Mouse (Mus musculus) c-Kit-positive CD71-positive TER-119-positive erythroid progenitor cells, embryonic 14.5 days (primary cell): Measurements from ENCODE around the gene Crlf2.
A peak's percentile ranks its signal among the peaks of the same experiment; 100 is the strongest.

Experiments used
- DNase-seq: peaks from one replicate; pipeline ENCODE4 v3.0.0-alpha.2; 2013; ENCODE audit warnings: low spot score

Gene Crlf2

GRCm38 (mm10) chr5:109558404-109559160 is at the start of gene Crlf2:
TSS of gene Crlf2 (minus strand) at chr5:109558993.
- peak; percentile 85 for DNase-seq

DNA sequence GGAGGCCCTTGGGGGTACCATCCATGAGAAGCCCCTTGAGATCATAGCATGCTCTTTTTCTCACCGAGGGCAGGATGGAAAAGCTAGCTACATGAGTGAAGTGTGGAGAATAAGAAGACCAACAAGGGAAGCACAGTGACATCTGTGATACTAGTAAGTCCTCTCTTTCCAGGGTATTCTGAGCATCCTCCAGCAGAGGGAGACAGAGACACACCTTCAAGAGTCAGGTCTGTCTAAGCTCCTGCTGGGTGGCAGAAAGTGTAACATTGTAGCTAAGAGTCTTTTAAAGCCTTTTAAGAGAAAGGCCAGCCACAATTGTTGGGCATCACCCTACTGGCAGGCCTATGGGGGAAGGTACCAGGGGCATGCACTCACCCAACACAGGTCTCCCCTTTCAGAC is 43.8 kb upstream of the Crlf2 start:
- DNase-seq = peak; percentile 39

GRCm38 (mm10) chr5:109601080-109601479 is 42.3 kb upstream of the Crlf2 start:
- DNase-seq = peak; percentile 12

DNA sequence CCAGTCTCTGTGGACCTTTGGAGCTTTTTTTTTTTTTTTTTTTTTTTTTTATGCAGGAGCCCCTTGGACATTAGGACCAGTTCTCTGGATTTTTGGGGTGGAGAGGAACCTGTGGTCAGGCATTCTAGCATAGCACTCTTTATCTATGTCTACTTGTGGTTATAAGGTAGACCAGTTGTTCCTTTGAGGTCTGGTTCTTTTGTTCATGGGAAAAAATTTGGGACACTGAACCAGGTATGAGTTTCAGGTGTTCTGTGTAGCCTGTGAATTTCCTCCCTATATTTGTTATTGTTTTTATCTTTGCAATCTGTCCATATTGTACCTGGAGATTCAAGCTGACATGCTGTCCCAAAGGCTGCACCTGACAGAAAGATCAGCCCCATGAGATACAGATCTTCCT is 40.1 kb upstream of the Crlf2 start:
- peak; percentile 61 for DNase-seq

DNA sequence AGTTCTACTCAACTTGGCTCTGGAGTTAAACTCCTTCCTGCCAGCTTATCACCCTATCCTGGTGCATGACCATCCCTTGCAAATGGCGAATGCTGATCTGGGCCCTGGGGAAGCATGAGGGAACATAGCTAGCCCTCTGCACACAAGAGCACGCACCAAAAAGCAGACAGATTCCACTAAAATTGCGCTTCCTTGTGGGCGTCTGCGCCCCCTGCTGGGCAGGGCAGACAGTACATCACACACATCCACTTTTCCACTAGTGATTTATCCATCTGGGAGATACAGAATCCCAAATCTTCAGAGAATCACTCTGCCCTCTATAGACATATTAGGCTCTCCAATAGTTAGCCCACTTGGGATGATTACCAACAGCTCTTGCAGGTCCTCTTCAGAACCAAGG is 37.9 kb upstream of the Crlf2 start:
- no peak for DNase-seq

- DNase-seq = no peak
These were observed 4.0 kb upstream of the Crlf2 start for GRCm38 (mm10) chr5:109562829-109563228.

- DNase-seq = no peak
These were observed 398 bp upstream of the Crlf2 start for GRCm38 (mm10) chr5:109559191-109559590.

DNA sequence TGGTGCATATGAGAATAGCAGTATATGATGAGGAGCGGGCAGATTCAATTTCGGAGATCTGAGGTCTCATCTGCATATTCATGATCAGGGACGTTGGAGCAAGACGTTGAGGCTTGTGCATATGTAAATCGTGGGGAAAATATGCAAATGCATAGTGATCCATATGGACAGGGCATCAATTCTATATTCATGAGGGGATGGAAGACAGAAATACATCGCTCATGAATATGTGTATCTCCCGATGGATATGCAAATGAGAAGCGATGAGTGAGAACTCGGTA is 730 bp downstream of the Crlf2 start:
- no peak for DNase-seq

- DNase-seq = peak; percentile 86
These were observed 1.3 kb downstream of the Crlf2 start for GRCm38 (mm10) chr5:109557321-109558122.

DNA sequence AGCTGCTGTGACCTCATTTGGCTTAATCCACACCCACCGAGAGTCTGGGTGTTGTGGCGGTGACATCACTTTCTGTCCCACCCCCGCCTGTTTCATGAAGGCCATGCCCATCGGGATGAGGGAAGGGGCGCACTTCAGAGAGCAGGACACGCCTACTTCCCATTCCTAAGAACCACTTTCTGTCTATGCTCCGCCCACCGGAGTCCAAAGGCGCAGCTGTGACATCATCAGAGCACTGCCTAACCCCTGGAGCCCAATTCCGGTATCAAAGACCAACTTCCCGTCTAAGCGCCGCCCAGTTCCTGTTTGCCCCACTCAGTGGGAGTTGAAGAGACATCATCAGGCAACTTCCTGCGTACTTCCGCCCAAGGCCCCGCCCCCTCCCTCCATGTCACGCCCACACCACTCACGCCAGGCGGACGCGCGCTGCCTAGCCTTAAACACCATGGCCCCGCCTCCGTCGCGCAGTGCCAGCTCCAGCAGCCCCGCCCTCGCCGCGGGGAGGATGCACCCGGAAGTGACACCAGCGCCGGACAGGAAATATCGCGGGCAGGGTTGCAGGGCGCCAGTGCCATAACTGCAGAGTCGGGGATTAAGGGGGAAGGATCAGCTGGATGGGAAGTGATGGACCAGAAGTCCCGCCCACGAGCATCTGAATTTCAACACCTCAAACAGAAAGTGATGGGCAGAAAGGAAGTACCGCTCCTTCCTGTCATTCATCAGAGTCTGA is 2.0 kb downstream of the Crlf2 start:
- peak; percentile 38 for DNase-seq

GRCm38 (mm10) chr5:109555676-109556571 is 2.9 kb downstream of the Crlf2 start:
- no peak for DNase-seq

DNA sequence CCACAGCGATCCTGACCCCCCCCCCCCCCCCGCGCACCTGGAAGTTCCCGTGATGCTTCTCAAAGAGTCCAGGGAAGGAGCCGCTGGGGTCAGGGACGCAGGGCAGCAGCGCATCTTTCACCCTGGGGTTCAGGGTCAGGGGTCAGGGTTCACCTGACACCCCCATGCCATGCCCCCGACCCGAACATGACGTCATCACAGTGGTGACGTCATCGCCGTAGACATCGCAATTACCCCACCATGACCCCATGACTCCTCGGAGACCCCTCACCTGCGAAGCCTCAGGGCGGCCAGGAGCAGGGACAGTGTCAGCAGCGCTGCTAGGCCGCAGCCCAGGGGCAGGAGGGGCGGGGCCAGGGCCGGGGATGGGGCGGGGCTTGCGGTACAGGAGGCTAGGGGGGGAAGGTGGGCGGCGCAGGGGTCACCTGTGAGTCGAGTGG is 3.5 kb downstream of the Crlf2 start:
- DNase-seq = no peak

DNA sequence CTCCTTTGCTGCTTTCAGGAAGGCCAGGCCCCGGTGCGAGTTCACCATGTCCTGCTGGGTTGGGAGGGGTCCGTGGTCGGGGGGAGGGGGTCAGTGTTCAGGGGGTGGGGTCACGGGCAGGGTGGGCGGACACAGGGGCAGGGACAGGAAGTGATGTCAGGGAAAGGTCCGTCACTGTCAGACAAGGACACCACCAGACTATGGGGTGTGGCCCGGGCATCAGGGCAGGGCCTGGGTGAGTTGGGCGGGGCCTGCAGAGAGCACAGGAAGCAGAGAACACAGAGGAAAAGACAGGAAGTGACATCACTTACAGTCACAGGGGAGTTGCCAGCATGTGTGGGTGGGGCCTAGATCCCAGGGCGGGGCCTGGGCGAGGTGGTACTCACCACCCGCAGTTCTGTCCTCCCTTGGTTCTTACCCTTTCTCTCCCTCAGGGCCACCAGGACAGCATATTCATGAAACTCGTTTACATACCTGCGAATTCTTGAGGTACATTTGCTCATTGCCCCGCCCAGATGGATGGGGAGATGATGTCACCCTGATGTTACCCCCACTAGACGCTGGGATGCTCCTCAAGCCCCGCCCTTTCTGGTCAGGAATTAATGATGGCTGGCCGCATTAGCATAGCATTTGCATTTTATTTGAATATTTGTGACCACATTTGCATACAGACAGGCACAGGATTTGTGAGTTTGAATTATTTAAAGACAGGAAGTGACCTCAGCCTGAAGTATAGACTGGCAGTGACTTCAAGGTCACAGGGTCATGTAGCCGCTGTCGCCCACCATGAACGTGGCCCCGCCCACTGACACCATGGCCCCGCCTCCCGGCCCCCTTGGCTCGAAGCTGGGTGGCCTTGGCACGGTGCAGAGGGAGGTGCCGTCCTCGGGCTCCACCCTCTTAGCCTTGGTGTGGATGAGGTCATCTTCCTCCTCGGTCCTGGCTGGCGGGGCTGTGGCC is 4.4 kb downstream of the Crlf2 start:
- DNase-seq = no peak

DNA sequence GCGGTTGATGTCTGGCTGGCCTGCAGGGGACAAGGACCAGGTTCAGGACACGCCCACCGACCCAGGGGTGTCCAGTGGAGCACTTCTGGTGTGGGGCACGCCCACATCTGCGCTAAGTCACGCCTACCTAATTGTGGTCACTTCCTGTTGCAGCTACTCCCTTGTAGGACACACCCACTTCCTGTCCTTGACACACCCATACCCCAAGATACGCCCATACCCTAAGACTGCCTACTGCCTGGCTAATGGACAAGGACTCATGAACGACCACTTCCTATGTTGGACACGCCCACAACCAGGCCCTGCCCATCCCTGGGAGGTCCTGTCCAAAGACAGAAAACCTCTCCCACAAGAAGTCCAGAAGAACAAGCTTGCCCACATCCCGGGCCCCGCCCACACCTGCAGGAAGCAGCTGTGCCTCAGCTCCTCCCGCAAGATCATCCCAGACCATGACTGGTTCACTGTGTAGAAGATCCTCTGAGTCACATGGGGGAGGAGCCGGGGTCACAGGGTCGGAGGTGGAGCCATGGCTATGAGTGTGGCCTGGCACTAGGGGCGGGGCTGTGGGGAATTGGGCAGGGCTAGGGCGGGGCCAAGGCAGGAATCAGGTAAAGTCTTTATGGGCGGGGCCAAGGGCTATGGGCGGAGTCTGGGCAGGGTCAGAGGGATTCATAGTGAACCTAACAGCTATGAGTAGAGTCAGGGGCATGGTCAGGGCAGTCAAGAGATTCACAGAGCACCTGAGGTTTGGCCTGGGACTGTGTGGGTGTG is 5.4 kb downstream of the Crlf2 start:
- no peak for DNase-seq

GRCm38 (mm10) chr5:109552541-109552940 is 6.3 kb downstream of the Crlf2 start:
- DNase-seq = no peak

DNA sequence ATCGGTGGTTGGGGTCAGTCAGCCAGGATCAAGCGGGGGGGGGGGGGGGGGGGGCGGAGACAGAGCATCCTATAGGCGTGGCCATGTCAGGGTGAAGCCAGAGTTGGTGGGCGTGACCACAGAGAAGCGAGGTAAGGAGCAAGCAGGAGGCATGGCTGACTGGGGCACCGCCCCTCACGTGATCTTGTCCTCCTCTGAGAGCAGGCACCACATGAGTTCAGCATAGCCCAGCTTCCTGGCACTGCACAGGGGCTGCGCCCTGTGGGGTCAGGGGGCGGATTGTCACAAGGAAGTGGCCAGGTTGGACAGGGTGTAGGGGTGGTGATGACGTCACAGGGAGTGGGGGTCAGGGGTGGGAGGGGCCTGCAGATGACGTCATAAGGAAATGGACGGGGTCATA is 6.7 kb downstream of the Crlf2 start:
- no peak for DNase-seq

DNA sequence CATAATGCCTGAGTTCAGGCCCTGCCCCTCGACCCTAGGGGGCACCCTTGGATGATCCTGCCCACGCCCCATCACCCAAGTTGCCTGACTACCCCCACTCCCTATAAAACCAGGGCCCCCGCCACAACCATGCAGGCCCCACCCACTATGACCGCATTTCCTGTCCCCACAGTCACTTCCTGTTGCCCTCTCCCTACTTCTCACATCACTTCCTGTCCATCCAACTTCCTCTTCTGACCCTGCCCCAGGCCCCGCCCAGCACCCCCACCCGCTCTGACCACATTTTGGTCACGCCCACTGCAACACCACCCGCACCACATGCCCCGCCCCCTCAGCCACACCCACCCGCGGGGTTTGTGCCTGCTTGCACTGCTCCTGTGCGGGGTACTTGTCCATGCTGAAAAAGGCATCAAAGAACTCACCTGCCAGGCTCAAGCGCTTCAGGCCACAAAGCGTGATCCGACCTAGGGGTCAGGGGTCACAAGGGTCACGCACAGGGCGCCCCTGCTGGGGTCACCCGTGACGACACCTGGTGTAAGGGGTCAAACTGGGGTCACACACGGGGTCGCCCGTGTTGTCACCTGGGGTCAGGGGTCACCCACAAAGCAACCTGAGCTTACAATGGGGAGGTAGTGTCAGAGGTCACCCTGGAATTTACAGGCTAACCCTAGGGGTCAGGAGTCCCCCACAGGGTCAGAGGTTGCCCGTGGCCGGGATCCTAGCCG is 7.6 kb downstream of the Crlf2 start:
- no peak for DNase-seq

DNA sequence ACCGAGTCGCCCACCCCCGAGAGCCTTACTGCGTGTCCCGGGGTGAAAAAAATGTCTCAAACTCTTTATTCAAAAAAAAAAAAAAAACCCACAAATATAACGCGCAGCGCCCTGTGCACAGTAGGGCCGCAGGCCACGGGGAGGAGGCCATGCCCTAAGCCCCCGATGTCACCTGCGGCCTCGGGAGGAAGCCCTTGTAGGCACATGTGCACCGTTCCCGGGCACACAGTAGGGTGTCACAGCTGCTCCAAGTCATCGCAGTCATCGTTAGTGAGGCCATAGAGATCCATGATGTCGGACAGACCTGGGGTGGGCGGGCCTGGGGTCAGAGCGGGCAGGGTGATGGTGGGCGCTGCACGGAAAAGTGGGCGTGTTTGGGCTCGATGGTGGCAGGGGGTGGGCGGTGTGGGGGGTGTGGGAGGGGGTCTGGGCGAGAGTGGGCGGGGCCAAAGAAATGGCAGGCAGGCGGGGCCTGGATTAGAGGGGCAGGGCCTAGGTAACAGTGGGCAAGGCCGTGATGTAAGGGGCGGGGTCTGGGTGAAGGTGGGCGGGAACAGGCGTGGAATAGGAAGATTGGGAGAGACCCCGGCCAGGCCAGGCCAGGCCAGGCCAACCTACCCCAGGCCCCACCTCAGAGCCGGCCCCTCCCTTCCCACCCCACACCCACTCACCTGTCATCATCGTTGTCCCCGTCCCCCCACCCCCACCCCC is 8.4 kb downstream of the Crlf2 start:
- no peak for DNase-seq

DNA sequence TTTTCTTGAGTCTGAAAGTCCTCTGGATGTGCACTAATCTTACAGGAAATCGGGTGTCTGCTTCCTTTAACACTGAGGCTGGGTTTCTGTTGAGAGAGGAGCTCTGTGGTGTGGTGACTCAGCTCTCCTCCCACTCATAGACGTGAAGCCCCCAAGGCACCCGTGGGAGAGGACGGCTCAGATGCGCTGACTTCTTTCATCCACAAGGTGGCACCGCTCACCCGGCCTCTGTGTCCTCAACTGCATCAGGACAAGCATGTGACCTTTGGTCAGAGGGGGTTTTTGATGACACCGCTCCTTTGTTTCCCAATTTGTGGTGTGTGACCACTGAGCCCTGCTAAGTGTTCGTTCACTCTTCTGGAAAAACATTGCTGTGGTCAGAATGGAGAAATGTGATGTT is 10.1 kb downstream of the Crlf2 start:
- DNase-seq = no peak
